Mouse (Mus musculus): ENCODE results near the gene Hrnr. TPM values are rescaled to one million over a fixed set of nuclear protein-coding genes. Genes with fewer than 3 reads are reported as not detected.

The Hrnr gene
- total RNA-seq, 2 experiments from 2014 or later, result not detected

Other genes starting within 250 kb of the Hrnr start
- gene Crnn, start 175.0 kb upstream of the Hrnr start, total RNA-seq (2014; fragmentation: Nextera tagmentation), result not detected in 2 replicates
- gene Crnn, start 175.0 kb upstream of the Hrnr start, total RNA-seq (2017), result not detected in 2 replicates
- gene Flg2, start 122.5 kb upstream of the Hrnr start, total RNA-seq (2014; fragmentation: Nextera tagmentation), result not detected in 2 replicates
- gene Flg2, start 122.5 kb upstream of the Hrnr start, total RNA-seq (2017), result not detected in 2 replicates
- not detected in 2 replicates for gene Flg, start 46.2 kb upstream of the Hrnr start, total RNA-seq (2014; fragmentation: Nextera tagmentation)
- not detected in 2 replicates for gene Flg, start 46.2 kb upstream of the Hrnr start, total RNA-seq (2017)
- gene Rptn, start 74.0 kb downstream of the Hrnr start, total RNA-seq (2014; fragmentation: Nextera tagmentation), result not detected in 2 replicates
- gene Rptn, start 74.0 kb downstream of the Hrnr start, total RNA-seq (2017), result not detected in 2 replicates
- 0.11 and 0.15 TPM in 2 replicates for gene Tchh, start 122.6 kb downstream of the Hrnr start, total RNA-seq (2014; fragmentation: Nextera tagmentation)
- 0.10 and 0.43 TPM in 2 replicates for gene Tchh, start 122.6 kb downstream of the Hrnr start, total RNA-seq (2017)
- not detected in 2 replicates for gene Tchhl1, start 149.0 kb downstream of the Hrnr start, total RNA-seq (2014; fragmentation: Nextera tagmentation)
- not detected in 2 replicates for gene Tchhl1, start 149.0 kb downstream of the Hrnr start, total RNA-seq (2017)
- 1,372 and 1,648 TPM in 2 replicates for gene S100a11, start 200.7 kb downstream of the Hrnr start, total RNA-seq (2014; fragmentation: Nextera tagmentation)
- gene S100a11, start 200.7 kb downstream of the Hrnr start, total RNA-seq (2017), result 77.7 and 97.8 TPM in 2 replicates
- 146 and 257 TPM in 2 replicates for gene S100a10, start 235.3 kb downstream of the Hrnr start, total RNA-seq (2014; fragmentation: Nextera tagmentation)
- gene S100a10, start 235.3 kb downstream of the Hrnr start, total RNA-seq (2017), result 203 and 212 TPM in 2 replicates

All from granulocyte monocyte progenitor cell, adult 5-6 weeks (primary cell).